Mouse (Mus musculus) kidney, embryonic 15.5 days (tissue): ENCODE measurements around the gene Lag3. TPM values are rescaled to one million over a fixed set of nuclear protein-coding genes. Genes with fewer than 3 reads are reported as not detected.

Experiments used
- ATAC-seq: fragments of 200-750 bp; cut with Nextera tagmentation; replicated peaks from 2 replicates; pipeline ENCODE4 v1.8.0; 2017; ENCODE audit warnings: moderate TSS enrichment; ENCODE audit not compliant: low FRiP score
- H3K27ac ChIP-seq: fragments of 300-500 bp; sonication (generic); 2 replicates; pipeline ENCODE4 v1.5.1; 2015; ENCODE audit warnings: mild to moderate bottlenecking, inconsistent platforms
- H3K27me3 ChIP-seq: fragments of 300-500 bp; sonication (generic); 2 replicates; pipeline ENCODE4 v1.6.1; 2015; ENCODE audit warnings: inconsistent platforms
- H3K36me3 ChIP-seq: fragments of 300-500 bp; sonication (generic); 2 replicates; pipeline ENCODE4 v1.6.1; 2015; ENCODE audit warnings: inconsistent platforms
- H3K4me1 ChIP-seq: fragments of 300-500 bp; sonication (generic); 2 replicates; pipeline ENCODE4 v1.6.1; 2015; ENCODE audit warnings: inconsistent platforms
- H3K4me2 ChIP-seq: fragments of 300-500 bp; sonication (generic); 2 replicates; pipeline ENCODE4 v1.6.1; 2015; ENCODE audit warnings: moderate library complexity, mild to moderate bottlenecking, inconsistent platforms
- H3K4me3 ChIP-seq: fragments of 300-500 bp; sonication (generic); replicated peaks from 2 replicates; pipeline ENCODE4 v1.5.1; 2015; ENCODE audit warnings: mild to moderate bottlenecking, inconsistent platforms
- H3K9ac ChIP-seq: fragments of 300-500 bp; sonication (generic); 2 replicates; pipeline ENCODE4 v1.6.1; 2015; ENCODE audit warnings: mild to moderate bottlenecking, inconsistent platforms
- H3K9me3 ChIP-seq: fragments of 300-500 bp; sonication (generic); replicated peaks from 2 replicates; pipeline ENCODE4 v1.6.1; 2016; ENCODE audit warnings: inconsistent platforms
- WGBS: fragments of 180-500 bp; shearing (Covaris S2); methylation state at CpG from one replicate; pipeline ENCODE4 v1.1.7; 2015; ENCODE audit warnings: mixed read lengths; 5-methylcytosine and 5-hydroxymethylcytosine counted together
- polyA plus RNA-seq: library from polyadenylated mRNA; unstranded; fragments of >200 nt; fragmentation: Nextera tagmentation; extraction: Ambion mirVana; gene quantifications from 2 replicates; pipeline ENCODE4 v1.2.1, GENCODE M21; 2015

Gene Lag3
- polyA plus RNA-seq, 1 experiment from 2014 or later, result 1.8 TPM

- no peak within 1 kb of the TSS for H3K4me3 ChIP-seq
- no peak within 1 kb of the TSS for H3K4me2 ChIP-seq
- H3K9ac ChIP-seq, result no peak within 1 kb of the TSS
- ATAC-seq, result no peak
- H3K36me3 ChIP-seq, result no peaks in the 10 kb centered on the region
- 84% methylated on average over 9 of the region's 9 CpGs for WGBS
- H3K9me3 ChIP-seq, result no peaks in the 10 kb centered on the region
- no peaks in the 10 kb centered on the region for H3K27me3 ChIP-seq
- H3K4me1 ChIP-seq, result no peaks in the 10 kb centered on the region
- H3K27ac ChIP-seq, result no peak within 1 kb of the TSS
Observed at GRCm38 (mm10) chr6:124887986-124888385, 23.5 kb downstream of the Lag3 start, which contains the start of gene Cd4. Gene Cd4 (minus strand): TSS chr6:124888221.

DNA sequence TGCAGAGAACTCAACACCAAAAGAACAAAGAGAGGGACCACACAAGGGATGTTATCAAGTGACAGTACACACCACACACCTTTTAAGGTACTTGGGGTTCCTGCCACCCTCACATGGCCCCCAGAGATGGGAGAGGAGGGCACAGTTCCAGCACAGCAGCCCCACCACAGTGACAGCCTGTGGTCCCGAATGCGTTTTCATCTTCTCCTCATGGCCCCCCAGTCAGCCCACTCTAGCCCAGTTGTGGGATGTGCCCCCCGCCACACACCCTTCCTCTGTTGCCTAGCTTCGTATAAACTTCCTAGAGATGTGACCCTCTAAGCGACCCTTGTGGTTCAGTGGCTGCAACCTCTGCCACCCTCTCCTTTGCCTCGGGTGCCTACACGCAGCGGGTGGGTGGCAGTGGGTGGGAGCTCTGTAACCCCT is 25.5 kb downstream of the Lag3 start:
- ATAC-seq, result no peak
- no peak overlapping the region for H3K4me2 ChIP-seq
- no peak overlapping the region for H3K27ac ChIP-seq
- no peaks in the 10 kb centered on the region for H3K36me3 ChIP-seq
- no peaks in the 10 kb centered on the region for H3K9me3 ChIP-seq
- WGBS, result 90% methylated on average over 8 of the region's 8 CpGs
- H3K27me3 ChIP-seq, result no peaks in the 10 kb centered on the region
- H3K9ac ChIP-seq, result no peak overlapping the region
- no peak overlapping the region for H3K4me3 ChIP-seq
- H3K4me1 ChIP-seq, result no peaks in the 10 kb centered on the region

DNA sequence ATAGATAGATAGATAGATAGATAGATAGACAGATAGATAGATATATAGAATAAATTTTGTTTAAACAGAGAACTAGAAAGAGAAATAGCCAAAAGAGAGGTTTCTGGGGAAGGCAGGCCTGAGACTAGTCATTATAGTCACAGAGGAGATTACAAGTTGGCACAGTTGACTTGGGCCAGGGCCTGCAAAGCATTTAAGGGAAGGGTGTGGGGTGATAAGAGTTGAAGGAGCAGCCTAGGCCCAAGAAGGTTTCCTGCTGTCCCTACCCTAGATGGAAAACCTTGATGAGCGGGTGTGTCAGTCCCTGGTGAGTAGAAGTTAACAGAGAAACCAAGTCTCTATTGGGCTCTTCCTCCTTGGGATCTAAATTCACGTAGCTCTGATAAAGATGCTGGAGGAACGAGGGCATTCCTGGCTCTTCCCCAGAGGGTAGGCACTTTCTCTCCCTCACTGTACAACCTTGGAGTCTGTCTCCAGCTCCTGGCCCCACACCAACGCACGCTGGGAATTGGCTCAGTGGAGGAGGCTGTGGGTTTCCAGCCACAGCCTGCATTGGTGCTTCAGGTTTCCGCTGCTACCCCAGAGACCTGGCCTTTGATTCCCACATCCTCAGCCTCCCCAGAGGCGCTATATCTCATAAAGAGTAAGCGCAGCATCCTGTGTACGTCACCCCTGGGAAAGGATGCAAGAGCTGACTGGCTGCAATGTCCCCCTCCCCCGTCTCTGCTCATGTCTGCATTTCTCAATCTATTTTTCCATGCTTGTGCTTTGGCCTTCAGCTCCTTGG is 26.6 kb downstream of the Lag3 start:
- H3K4me1 ChIP-seq, result no peaks in the 10 kb centered on the region
- no peak overlapping the region for H3K9ac ChIP-seq
- WGBS, result 61% methylated on average over 10 of the region's 10 CpGs
- H3K36me3 ChIP-seq, result no peaks in the 10 kb centered on the region
- no peaks in the 10 kb centered on the region for H3K9me3 ChIP-seq
- no peak overlapping the region for H3K27ac ChIP-seq
- no peaks in the 10 kb centered on the region for H3K27me3 ChIP-seq
- no peak for ATAC-seq
- no peak overlapping the region for H3K4me2 ChIP-seq
- H3K4me3 ChIP-seq, result no peak overlapping the region

- WGBS, result 81% methylated on average over 10 of the region's 10 CpGs
Observed at GRCm38 (mm10) chr6:124883351-124883750, 28.2 kb downstream of the Lag3 start.

GRCm38 (mm10) chr6:124881821-124882220 is 29.7 kb downstream of the Lag3 start:
- Histone ChIP-seq H3K36me3 (no peaks in the 10 kb centered on the region), H3K4me2 (no peak overlapping the region), H3K9ac (no peak overlapping the region), H3K27ac (no peak overlapping the region), H3K4me3 (no peak overlapping the region), H3K9me3 (no peaks in the 10 kb centered on the region), H3K4me1 (no peaks in the 10 kb centered on the region), H3K27me3 (no peaks in the 10 kb centered on the region)
- ATAC-seq, result no peak
- WGBS, result 92% methylated on average over 9 of the region's 9 CpGs

More at GRCm38 (mm10) chr6:124883351-124883750, 28.2 kb downstream of the Lag3 start:
- H3K36me3 ChIP-seq, result no peaks in the 10 kb centered on the region
- H3K27me3 ChIP-seq, result no peaks in the 10 kb centered on the region
- H3K4me2 ChIP-seq, result no peak overlapping the region
- H3K4me1 ChIP-seq, result no peaks in the 10 kb centered on the region
- no peaks in the 10 kb centered on the region for H3K9me3 ChIP-seq
- H3K27ac ChIP-seq, result no peak overlapping the region
- ATAC-seq, result no peak
- no peak overlapping the region for H3K9ac ChIP-seq
- H3K4me3 ChIP-seq, result no peak overlapping the region

DNA sequence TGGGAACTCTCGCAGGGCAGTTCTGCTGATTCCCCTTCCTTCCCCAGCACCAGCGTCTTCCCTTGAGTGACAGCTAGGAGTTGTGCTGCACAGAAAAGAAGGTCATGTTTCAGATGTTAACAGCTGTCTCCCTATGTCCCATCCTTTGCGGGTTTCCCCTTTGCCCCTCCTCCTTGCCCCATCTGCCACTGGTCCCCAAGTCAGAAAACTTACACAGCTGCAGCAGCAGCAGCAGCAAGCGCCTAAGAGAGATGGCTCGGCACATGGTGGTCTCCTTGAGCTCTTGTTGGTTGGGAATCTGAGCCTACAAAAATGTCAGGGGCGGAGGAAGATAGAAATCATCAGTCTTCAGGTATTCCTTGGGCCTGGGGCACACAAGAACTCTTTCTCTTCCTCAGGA is 32.1 kb downstream of the Lag3 start:
- 44% methylated on average over 6 of the region's 6 CpGs for WGBS

DNA sequence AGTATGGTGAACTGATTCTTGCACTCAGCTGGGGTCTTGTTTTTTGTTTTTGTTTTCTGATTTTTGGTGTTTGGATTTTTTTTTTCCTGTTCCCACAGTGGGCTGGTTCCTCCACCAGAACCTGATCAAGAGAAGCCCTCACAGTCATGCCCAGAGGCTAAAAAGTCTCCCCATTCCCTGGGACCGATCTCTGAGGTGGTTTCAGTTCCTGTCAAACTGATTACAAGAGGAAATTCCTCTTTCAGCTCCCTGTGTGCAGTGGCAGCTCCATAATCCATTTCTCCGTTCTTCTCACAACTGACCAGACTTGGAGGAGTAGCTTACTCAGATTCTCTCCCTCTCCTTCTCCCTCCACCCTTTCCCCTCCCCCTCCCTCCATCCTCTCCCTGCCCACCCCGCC is 37.2 kb downstream of the Lag3 start:
- Histone ChIP-seq H3K4me1 (no peaks in the 10 kb centered on the region), H3K9me3 (no peaks in the 10 kb centered on the region), H3K4me2 (no peak overlapping the region), H3K27me3 (no peaks in the 10 kb centered on the region), H3K36me3 (no peaks in the 10 kb centered on the region), H3K27ac (no peak overlapping the region), H3K4me3 (no peak overlapping the region), H3K9ac (no peak overlapping the region)
- ATAC-seq, result no peak
- 25% methylated on average over 3 of the region's 3 CpGs for WGBS

More for the DNA sequence above, 32.1 kb downstream of the Lag3 start:
- no peak overlapping the region for H3K9ac ChIP-seq
- H3K27ac ChIP-seq, result no peak overlapping the region
- no peak for ATAC-seq
- H3K4me3 ChIP-seq, result no peak overlapping the region
- no peaks in the 10 kb centered on the region for H3K36me3 ChIP-seq
- H3K27me3 ChIP-seq, result no peaks in the 10 kb centered on the region
- no peak overlapping the region for H3K4me2 ChIP-seq
- no peaks in the 10 kb centered on the region for H3K9me3 ChIP-seq
- no peaks in the 10 kb centered on the region for H3K4me1 ChIP-seq

DNA sequence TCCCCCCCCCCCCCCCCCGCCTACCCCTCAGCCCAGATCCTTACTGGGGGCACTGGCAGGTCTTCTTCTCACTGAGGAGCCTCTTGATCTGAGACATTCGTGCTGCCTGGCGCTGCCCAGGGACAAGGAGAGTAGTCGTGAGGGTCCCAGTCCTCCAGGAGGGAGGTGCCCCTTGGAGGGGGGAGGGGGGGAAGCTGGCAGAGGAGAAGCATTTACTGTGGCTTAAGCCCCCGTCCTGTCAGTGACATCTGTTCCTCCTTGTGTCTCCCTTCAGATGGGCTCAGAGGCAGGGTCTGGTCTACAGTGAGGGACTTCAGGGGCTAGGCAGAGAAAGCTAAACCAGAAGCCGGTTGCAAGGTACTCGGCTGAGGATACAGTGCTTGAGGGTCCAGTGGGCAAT is 44.9 kb downstream of the Lag3 start:
- H3K4me3 ChIP-seq, result no peak overlapping the region
- peaks cover 18% of the 10 kb centered on the region for H3K27me3 ChIP-seq
- H3K27ac ChIP-seq, result no peak overlapping the region
- no peak overlapping the region for H3K4me2 ChIP-seq
- WGBS, result 57% methylated on average over 6 of the region's 7 CpGs
- peaks cover 28% of the 10 kb centered on the region for H3K4me1 ChIP-seq
- H3K36me3 ChIP-seq, result no peaks in the 10 kb centered on the region
- no peak overlapping the region for H3K9ac ChIP-seq
- no peaks in the 10 kb centered on the region for H3K9me3 ChIP-seq
- ATAC-seq, result no peak

- ATAC-seq, result no peak
Observed at GRCm38 (mm10) chr6:124865766-124866362, 45.6 kb downstream of the Lag3 start.

GRCm38 (mm10) chr6:124863658-124864298 is 47.7 kb downstream of the Lag3 start, which contains the start of gene Gpr162:
Gene Gpr162 (minus strand): TSS chr6:124863983.
- Histone ChIP-seq H3K36me3 (no peaks in the 10 kb centered on the region), H3K9me3 (no peaks in the 10 kb centered on the region), H3K4me3 (peak within 1 kb of the TSS; percentile 55), H3K9ac (peak within 1 kb of the TSS; percentile 64), H3K27me3 (peaks cover 26% of the 10 kb centered on the region), H3K4me1 (peaks cover 47% of the 10 kb centered on the region), H3K27ac (no peak within 1 kb of the TSS), H3K4me2 (peak within 1 kb of the TSS; percentile 97)
- peak; percentile 67 for ATAC-seq
- under 1% methylated on average over 37 of the region's 43 CpGs for WGBS

More at GRCm38 (mm10) chr6:124865766-124866362, 45.6 kb downstream of the Lag3 start:
- H3K4me3 ChIP-seq, result no peak overlapping the region
- no peak overlapping the region for H3K27ac ChIP-seq
- H3K4me2 ChIP-seq, result no peak overlapping the region
- H3K4me1 ChIP-seq, result peaks cover 34% of the 10 kb centered on the region
- peaks cover 18% of the 10 kb centered on the region for H3K27me3 ChIP-seq
- no peaks in the 10 kb centered on the region for H3K36me3 ChIP-seq
- no peak overlapping the region for H3K9ac ChIP-seq
- H3K9me3 ChIP-seq, result no peaks in the 10 kb centered on the region
- WGBS, result 55% methylated on average over 18 of the region's 18 CpGs

GRCm38 (mm10) chr6:124863125-124863657 is 48.3 kb downstream of the Lag3 start:
- H3K27ac ChIP-seq, result no peak overlapping the region
- peak overlapping the region; percentile 97 for H3K4me2 ChIP-seq
- peak overlapping the region; percentile 55 for H3K4me3 ChIP-seq
- peak overlapping the region; percentile 64 for H3K9ac ChIP-seq
- peaks cover 30% of the 10 kb centered on the region for H3K27me3 ChIP-seq
- H3K9me3 ChIP-seq, result no peaks in the 10 kb centered on the region
- no peaks in the 10 kb centered on the region for H3K36me3 ChIP-seq
- peak; percentile 30 for ATAC-seq
- peaks cover 52% of the 10 kb centered on the region for H3K4me1 ChIP-seq
- WGBS, result under 1% methylated on average over 16 of the region's 16 CpGs
